Mouse (Mus musculus) monocyte, adult 5-6 weeks (primary cell): ENCODE measurements around the gene Def8. TPM values are rescaled to one million over a fixed set of nuclear protein-coding genes. Genes with fewer than 3 reads are reported as not detected.
"Not testable (repeated sequence)": the region's sequence is repeated elsewhere in the genome, so short reads cannot be mapped to it uniquely, and the experiment has no call there.

Experiments
- ATAC-seq: fragments of 153-309, 156-312 bp; replicated peaks from 2 replicates; pipeline ENCODE4 v1.8.0; 2017; ENCODE audit warnings: mild to moderate bottlenecking; ENCODE audit not compliant: low TSS enrichment, insufficient number of reproducible peaks, severe bottlenecking, poor library complexity, low FRiP score
- total RNA-seq: library from RNA; stranded (forward); fragments of 200-1000, 200-491, 200-594 nt; gene quantifications from 3 replicates; pipeline ENCODE4 v1.2.3, GENCODE M21; 2017

Def8 gene
- total RNA-seq, 1 experiment from 2014 or later = 9.7 TPM

DNA sequence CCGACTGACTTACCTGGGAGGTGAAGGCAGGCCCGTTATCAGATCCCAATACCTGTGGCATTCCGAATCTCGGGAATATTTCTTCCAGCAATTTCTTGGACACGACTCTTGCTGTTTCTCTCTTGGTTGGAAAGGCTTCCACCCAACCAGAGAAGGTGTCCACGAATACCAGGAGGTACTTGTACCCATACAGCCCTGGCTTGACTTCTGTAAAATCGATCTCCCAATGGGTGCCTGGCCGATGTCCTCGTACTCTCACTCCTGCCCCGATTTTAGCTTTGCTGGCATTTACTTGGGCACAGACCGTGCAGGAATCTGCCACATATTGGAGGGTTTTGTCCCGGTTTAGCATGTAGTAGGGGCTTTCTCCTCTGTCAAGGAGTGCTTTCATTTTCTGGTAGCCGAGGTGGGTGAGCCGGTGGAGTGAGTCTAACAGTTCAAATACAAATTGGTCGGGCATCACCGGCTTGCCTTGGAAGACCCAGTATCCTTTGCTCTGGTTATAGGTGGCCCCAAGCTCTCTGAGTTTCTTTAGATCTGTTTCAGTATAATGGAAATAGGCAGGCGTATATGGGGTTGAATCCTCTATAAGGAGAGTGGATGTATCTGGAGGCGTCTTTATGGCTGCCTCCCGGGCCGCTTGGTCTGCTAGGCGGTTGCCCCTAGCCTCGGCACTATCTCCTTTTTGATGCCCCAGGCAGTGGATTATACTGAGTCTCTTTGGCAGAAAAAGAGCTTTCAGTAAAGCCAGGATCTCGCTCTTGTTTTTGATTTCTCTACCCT is 5.8 kb downstream of the Def8 start:
- no peak for ATAC-seq

DNA sequence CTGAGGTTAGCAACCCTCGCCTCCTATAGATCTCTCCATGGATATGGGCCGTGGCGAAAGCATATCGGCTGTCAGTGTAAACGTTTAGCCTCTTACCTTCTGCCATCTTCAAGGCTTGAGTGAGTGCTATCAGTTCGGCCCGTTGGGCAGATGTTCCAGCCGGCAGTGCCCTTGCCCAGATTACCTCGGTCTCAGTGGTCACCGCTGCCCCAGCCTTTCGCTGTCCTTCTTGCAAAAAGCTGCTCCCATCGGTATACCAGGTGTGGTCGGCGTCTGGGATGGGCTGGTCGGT is 6.3 kb downstream of the Def8 start:
- not testable (repeated sequence) for ATAC-seq

GRCm38 (mm10) chr8:123430936-123431335 is 7.6 kb downstream of the Def8 start:
- ATAC-seq = not testable (repeated sequence)

- ATAC-seq = no peak
Measured at GRCm38 (mm10) chr8:123431616-123432365, 8.5 kb downstream of the Def8 start.

DNA sequence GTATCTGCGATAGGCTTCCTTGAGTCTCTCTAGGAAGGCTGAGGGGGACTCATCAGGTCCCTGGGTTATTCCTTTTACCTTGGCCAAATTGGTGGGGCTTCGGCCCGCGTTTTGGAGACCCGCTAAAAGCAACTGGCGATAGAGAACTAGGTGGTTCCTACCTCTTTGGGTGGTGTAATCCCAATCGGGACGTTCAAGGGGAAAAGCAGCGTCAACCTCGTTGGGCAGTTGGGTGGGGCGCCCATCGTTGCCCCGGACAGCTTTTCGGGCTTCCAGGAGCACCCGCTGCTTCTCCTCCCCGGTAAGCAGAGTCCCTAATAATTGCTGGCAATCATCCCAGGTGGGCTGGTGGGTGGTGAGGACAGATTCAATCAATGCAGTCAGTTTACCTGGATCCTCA is 9.1 kb downstream of the Def8 start:
- no peak for ATAC-seq

GRCm38 (mm10) chr8:123433241-123433974 is 10.1 kb downstream of the Def8 start:
- not testable (repeated sequence) for ATAC-seq

- ATAC-seq = no peak
Measured at GRCm38 (mm10) chr8:123441788-123442187, 18.5 kb downstream of the Def8 start.

DNA sequence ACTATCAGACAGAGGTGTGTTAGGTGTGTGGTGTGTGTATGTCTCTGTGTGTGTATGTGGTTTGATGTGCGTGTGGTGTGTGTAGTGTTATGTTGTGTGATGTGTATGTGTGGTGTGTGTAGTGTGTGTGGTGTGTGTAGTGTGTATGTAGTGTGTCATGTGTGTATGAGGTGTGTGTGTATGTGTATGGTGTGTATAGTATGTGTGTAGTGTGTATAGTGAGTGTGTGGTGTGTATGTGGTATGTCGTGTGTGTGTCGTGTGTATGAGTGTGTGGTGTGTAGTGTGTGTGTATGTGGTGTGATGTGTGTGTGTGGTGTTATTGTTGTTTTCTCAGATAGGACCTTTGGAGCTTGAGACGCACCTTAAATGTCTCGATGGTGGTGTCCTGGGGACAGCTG is 19.0 kb downstream of the Def8 start:
- ATAC-seq = peak; percentile 2; the same call in 1 of the 2 replicates

DNA sequence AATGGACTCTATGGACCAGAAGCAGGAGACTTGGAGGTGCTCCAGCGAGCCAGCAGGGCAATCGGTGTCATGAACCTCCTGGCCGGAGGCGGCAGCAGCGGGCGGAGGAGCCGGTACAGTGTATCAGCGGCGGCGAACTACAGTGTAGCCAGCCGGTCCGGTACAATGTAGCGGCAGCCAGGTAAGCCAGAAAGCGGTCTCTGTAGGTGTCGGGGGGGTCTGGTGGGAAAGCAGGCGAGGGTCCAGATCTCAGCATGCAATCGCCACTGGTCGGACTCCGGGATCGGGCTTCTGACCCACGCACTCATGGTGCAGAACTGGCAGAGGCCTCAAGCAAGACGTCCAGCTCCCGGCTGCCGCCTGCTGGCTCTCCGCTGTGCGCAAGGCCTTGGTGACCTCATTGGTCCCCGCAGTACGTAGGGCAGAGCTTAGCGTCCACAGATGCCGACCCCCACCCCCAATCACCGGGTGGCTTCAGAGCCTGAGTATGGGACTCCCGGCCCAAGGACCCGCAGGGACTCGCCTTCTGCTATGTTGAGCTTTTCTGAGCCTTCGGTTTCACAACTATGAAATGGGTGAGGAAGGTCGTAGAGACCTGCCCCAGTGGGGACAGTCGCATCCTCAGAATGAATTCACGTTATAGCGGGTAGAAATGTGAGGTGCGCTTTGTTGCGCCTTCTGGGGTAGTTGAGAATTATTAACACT is 19.7 kb downstream of the Def8 start:
- ATAC-seq = peak; percentile 88

DNA sequence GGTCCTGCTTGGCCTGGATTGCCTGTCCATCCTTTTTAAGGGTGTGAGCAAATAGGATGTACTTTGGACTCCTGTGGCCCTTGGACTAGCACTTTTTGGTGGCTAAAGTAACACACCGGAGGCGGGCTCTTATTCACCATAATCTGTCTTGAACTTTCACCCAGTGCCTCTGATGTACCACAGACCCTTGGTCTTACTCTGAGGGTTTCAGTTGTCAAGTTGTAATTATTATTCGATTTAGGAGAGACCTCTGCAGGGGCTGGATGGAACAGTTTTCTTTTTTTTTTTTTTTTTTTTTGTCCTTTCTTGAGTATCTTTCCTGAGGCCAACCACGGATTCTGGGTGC is 20.2 kb downstream of the Def8 start:
- ATAC-seq = no peak

DNA sequence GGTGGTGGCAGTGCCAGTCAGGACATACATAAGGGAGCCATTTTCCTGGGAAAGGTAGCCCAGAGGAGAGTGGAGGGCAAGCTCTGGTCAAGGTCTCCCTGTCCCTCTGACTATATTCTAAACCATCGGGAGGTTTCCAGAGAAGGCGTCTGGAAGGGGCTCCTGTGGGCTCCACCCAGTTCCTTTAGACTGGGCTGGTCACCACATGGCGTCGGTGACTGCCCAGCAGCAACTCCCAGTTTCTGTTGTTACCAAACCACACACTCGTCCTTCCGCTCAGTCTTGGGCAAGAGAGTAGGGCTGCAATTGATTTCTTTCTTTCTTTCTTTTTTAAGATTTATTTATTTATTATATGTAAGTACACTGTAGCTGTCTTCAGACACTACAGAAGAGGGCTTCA is 20.8 kb downstream of the Def8 start:
- ATAC-seq = 0 out of 2 replicates have a peak, but pooled peaks have one; percentile 49

GRCm38 (mm10) chr8:123445981-123446380 is 22.7 kb downstream of the Def8 start:
- no peak for ATAC-seq

DNA sequence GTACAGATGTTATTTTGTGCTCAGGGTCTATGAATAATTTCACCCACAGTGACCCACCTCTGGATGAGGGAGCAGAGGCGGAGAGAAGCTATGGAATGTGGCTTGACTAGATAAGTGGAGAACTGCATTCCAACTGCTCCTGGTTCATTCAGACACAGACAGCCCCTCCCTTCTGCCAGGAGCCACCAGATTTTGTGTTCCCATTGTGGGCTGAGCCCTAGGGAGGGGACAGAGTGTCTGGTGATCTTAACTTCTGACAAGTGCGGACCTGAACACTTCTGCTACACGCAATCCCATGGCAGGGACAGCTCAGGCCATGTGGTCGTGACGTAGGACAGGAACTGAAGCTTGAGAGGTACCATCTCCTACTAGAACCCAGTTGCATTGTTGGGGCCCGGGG is 23.5 kb downstream of the Def8 start:
- no peak for ATAC-seq

DNA sequence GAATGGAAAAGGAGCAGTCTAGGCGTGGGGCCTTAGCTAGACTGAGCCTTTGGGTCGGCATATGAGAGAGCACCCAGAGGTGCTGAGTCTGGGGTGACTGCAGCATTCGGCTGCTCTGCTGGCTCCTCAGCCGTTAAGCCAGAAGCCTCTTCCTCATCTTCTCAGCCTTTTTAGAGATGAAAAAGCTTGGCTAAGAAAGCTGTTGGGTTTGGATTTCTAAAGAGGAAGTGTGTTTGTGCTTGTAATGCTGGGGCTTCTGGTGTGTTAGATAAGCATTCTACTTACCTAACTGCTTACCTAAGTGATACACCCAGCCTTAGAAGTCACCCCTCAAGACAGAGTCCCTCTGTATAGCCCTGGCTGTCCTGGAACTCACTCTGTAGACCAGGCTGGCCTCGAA is 27.5 kb downstream of the Def8 start:
- no peak for ATAC-seq

DNA sequence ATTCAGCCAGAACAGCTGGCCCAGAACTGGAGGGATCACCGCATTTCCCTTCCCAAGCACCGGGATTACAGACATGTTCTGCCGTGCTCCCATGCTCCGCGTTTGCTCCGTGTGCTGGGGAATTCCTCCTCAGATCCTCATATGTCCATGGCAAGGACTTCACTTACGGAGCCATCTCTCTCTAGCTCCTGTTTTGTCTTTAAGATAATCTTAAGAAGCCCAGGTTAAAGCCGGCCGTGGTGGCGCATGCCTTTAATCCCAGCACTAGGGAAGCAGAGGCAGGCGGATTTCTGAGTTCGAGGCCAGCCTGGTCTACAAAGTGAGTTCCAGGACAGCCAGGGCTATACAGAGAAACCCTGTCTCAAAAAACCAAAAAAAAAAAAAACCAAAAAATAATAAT is 28.4 kb downstream of the Def8 start:
- ATAC-seq = not testable (repeated sequence)

GRCm38 (mm10) chr8:123452149-123452548 is 28.8 kb downstream of the Def8 start:
- no peak for ATAC-seq

DNA sequence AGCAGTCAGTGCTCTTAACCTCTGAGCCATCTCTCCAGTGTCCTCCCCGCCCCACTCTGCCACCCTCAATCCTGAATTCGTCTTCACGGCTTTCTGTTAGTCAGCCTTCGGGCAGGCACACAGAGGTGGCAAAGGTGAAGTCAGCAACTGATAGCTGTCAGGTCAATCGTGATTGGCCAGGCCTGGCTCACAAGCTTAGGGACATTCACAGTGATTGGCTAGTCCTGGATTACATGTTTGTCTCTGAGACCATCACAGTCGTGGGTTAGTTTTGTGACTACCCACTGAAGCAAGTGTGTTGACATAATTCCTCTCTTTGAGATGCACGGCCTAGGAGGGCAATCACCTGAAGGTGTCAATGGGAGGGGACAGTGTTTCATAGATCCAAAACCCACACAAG is 30.0 kb downstream of the Def8 start:
- no peak for ATAC-seq

DNA sequence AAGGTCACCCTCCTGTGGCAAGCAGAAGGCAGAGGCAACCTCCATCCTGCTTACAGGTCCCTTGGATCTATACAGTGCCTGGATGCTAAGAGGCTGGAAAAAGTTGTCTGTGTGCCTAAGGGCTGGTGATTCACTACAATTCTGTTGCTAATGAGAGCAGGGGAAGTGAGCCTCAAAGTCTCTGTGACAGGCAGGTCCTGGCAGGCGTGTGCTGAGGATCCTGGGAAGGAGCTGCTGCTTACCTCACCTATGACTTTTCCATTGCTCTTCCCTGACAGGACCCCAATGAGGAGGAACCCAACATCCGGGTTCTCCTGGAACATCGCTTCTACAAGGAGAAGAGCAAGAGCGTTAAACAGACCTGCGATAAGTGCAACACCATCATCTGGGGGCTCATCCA is 30.6 kb downstream of the Def8 start:
- ATAC-seq = no peak

- no peak for ATAC-seq
Measured at GRCm38 (mm10) chr8:123454559-123454958, 31.2 kb downstream of the Def8 start.
